Mouse (Mus musculus) liver, adult 2 months (tissue): ENCODE measurements around the gene Arhgap21. TPM values are rescaled to one million over a fixed set of nuclear protein-coding genes. Genes with fewer than 3 reads are reported as not detected.

Source experiments
- DNase-seq: peaks from one replicate; pipeline ENCODE4 v3.0.0-alpha.2; 2011; ENCODE audit warnings: low read depth, low spot score; ENCODE audit errors: extremely low read depth
- H3K27ac ChIP-seq: fragments of 200-500 bp; replicated peaks from 2 replicates; pipeline ENCODE4 v1.5.1; 2012; ENCODE audit warnings: low read depth, mild to moderate bottlenecking, control low read depth, inconsistent platforms, low read length; ENCODE audit not compliant: insufficient read depth
- H3K27me3 ChIP-seq: fragments of 200-500 bp; 2 replicates; pipeline ENCODE4 v1.6.1; 2012; ENCODE audit warnings: mild to moderate bottlenecking, moderate library complexity, low read length, inconsistent platforms; ENCODE audit not compliant: control insufficient read depth, insufficient read depth
- H3K36me3 ChIP-seq: fragments of 200-500 bp; 2 replicates; pipeline ENCODE4 v1.6.1; 2012; ENCODE audit warnings: low read length, inconsistent platforms; ENCODE audit not compliant: control insufficient read depth, insufficient read depth
- H3K4me1 ChIP-seq: fragments of 200-500 bp; 2 replicates; pipeline ENCODE4 v1.6.1; 2011; ENCODE audit warnings: low read length; ENCODE audit not compliant: control insufficient read depth, insufficient read depth
- H3K4me3 ChIP-seq: fragments of 200-500 bp; 2 replicates; pipeline ENCODE4 v1.5.1; 2011; ENCODE audit warnings: low read depth, mild to moderate bottlenecking, control low read depth, low read length, moderate library complexity; ENCODE audit not compliant: insufficient read depth
- H3K79me2 ChIP-seq: fragments of 200-500 bp; 2 replicates; pipeline ENCODE4 v1.6.1; 2012; ENCODE audit warnings: inconsistent platforms, mild to moderate bottlenecking, low read length, moderate library complexity; ENCODE audit not compliant: control insufficient read depth, insufficient read depth
- H3K9ac ChIP-seq: fragments of 200-500 bp; 2 replicates; pipeline ENCODE4 v1.6.1; 2012; ENCODE audit warnings: low read depth, mild to moderate bottlenecking, control low read depth, inconsistent platforms, low read length
- CTCF ChIP-seq: fragments of 200-500 bp; IDR thresholded peaks from 2 replicates; pipeline ENCODE4 v1.5.1; 2011; ENCODE audit warnings: low read depth, low read length, control low read depth
- POLR2A ChIP-seq: fragments of 200-500 bp; IDR thresholded peaks from 2 replicates; pipeline ENCODE4 v1.6.1; 2011; ENCODE audit warnings: low read length, control low read depth; ENCODE audit not compliant: insufficient read depth; ENCODE audit errors: extremely low read depth
- WGBS: fragments of 180-500 bp; shearing (Covaris S2); methylation state at CpG from one replicate; pipeline ENCODE4 v1.1.7; 2018; 5-methylcytosine and 5-hydroxymethylcytosine counted together
- polyA plus RNA-seq: library from polyadenylated mRNA; depleted of rRNA; stranded (reverse); fragments of >200 nt; gene quantifications from 2 replicates; pipeline ENCODE4 v1.2.3, GENCODE M21; 2012
- total RNA-seq: library from RNA; depleted of rRNA; stranded (reverse); fragments of >200 nt; gene quantifications from 2 replicates; pipeline ENCODE4 v1.2.3, GENCODE M21; 2014

Gene Arhgap21
- total and polyA plus RNA-seq, 2 experiments = 7.2 to 19.2 TPM

DNA sequence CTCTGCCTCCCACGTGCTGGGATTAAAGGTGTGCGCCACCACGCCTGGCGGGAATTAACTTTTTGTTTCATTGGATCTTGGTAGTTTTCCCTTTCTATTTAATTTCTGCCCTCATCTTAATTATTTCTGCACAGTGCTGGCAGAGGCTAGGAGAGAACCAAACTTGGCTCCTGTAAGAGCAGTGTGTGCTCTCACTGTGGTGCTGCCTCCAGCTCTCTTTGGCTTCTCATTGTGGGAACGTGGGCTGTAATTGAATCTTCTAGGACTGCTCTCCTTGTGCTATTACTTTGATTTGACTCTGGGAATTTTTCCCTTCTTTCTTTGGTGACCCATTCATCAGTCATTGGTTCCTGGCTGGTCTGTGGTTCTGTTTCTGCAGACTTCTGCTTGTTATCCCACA, 94.1 kb downstream of the Arhgap21 start:
- H3K9ac ChIP-seq = no peak overlapping the region
- H3K79me2 ChIP-seq = no peaks in the 10 kb centered on the region
- TF ChIP-seq CTCF (no peak), POLR2A (no peak)
- WGBS = 99% methylated on average over 5 of the region's 5 CpGs
- H3K27me3 ChIP-seq = no peaks in the 10 kb centered on the region
- H3K27ac ChIP-seq = no peak overlapping the region
- peaks cover 9% of the 10 kb centered on the region; the same call in 1 of the 2 replicates for H3K36me3 ChIP-seq
- no peak overlapping the region for H3K4me3 ChIP-seq
- DNase-seq = no peak
- no peaks in the 10 kb centered on the region for H3K4me1 ChIP-seq

DNA sequence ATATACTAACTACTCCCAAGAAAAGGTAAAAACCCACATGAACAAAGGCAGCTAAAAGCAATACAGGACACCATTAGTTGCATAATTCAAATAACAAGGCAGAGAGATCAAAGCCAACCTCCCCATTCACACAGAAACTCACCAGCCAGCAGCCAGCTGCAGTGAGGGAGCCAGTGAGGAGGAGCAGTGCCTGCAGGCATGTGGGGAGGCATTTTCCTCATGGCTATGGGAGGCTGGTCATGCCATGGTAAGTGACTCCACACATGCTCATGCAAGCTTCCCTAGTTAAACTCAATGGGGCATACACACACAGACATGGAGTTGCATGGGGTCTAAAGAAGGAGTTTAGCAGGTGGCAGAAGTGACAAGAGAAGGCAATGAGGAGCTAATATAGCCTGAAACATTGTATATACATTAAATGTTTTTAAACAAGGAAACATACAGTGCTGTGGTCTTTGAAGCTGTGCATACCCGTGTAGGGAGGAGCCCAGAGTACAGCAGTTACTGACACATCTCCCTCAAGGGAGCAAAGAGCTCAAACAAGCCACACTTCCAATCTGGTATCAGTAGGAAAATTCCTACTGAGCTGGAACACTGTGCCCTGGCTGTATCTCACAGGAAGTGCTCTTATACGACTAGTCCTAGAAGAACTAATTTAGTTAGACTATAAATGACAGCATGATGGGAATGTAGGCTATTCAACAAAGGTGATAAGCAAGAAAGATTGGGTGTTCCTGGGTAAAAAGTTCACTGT, 99.3 kb downstream of the Arhgap21 start:
- Histone ChIP-seq H3K36me3 (peaks cover 15% of the 10 kb centered on the region), H3K4me1 (no peaks in the 10 kb centered on the region), H3K27ac (no peak overlapping the region), H3K9ac (no peak overlapping the region), H3K79me2 (no peaks in the 10 kb centered on the region), H3K27me3 (no peaks in the 10 kb centered on the region), H3K4me3 (no peak overlapping the region)
- DNase-seq = no peak
- TF ChIP-seq CTCF (no peak), POLR2A (no peak)
- WGBS = 63% methylated on average over 2 of the region's 2 CpGs

DNA sequence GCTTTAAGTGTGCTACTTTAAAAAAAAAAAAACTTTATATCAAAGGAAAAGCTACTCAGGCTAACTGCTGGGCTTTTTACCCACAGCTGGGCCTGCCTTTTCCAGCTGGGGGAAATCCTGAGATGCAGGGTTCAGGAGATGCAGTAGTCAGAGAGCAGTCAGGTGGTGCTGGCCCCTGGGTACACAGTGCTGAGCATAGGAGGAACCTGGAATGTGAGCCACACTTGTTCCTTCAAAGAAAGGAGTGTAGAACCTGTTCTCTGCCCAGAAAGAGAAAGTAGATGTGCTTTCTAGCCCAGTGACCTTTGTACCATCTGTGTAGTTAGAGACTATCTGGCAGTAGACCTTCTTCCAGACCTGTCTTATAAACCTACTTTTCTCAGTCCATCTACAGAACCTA, 100.6 kb downstream of the Arhgap21 start:
- Histone ChIP-seq H3K27ac (no peak overlapping the region), H3K79me2 (no peaks in the 10 kb centered on the region), H3K4me1 (no peaks in the 10 kb centered on the region), H3K27me3 (no peaks in the 10 kb centered on the region), H3K9ac (no peak overlapping the region), H3K4me3 (no peak overlapping the region), H3K36me3 (peaks cover 27% of the 10 kb centered on the region)
- DNase-seq = peak; percentile 42
- no peak for TF ChIP-seq POLR2A
- TF ChIP-seq CTCF = no peak

DNA sequence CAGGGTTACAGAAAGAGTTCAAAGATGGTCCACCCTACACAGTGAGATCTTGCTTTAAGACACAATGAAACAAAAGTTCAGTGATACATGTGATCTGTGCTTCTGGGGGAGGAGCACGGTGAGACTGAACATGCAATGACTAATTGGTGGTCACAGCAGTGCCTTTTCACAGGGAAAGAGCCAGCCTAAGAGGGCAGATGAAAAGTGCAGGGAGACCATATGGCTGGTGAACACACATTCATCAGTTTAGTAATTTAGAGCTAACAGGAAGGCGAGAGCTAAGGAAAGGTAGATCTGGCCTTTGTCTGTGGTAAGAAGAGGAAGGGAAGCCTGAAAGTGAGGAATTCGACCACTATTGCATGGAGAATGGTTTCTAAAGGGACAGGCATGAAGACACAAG, 102.9 kb downstream of the Arhgap21 start:
- Histone ChIP-seq H3K27me3 (no peaks in the 10 kb centered on the region), H3K9ac (no peak overlapping the region), H3K4me3 (no peak overlapping the region), H3K36me3 (peaks cover 43% of the 10 kb centered on the region), H3K27ac (no peak overlapping the region), H3K79me2 (no peaks in the 10 kb centered on the region), H3K4me1 (no peaks in the 10 kb centered on the region)
- DNase-seq = no peak
- WGBS = 94% methylated on average over 3 of the region's 3 CpGs
- TF ChIP-seq CTCF (no peak), POLR2A (no peak)

DNA sequence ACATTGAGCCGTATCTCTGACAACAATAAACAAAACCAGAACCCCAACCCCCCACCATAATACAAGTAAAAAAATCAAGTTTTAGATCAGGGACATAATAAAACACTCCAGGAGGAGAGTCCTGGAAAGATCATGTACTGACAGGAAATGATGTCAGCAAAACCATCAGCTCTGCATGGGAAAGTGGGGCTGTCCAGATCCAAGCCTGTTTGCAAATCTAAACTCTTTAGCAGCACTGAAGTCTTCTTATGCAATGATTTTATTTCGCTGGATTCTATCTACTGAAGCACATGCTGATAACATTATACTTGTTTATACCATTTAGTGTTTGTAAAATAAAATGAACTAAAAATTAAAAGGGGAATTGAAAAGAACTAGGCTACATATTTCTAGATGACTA, 104.1 kb downstream of the Arhgap21 start:
- TF ChIP-seq CTCF (no peak), POLR2A (no peak)
- Histone ChIP-seq H3K4me3 (no peak overlapping the region), H3K4me1 (no peaks in the 10 kb centered on the region), H3K79me2 (no peaks in the 10 kb centered on the region), H3K9ac (no peak overlapping the region), H3K36me3 (peaks cover 52% of the 10 kb centered on the region), H3K27ac (no peak overlapping the region), H3K27me3 (no peaks in the 10 kb centered on the region)
- 92% methylated on average over 2 of the region's 2 CpGs for WGBS
- DNase-seq = no peak

DNA sequence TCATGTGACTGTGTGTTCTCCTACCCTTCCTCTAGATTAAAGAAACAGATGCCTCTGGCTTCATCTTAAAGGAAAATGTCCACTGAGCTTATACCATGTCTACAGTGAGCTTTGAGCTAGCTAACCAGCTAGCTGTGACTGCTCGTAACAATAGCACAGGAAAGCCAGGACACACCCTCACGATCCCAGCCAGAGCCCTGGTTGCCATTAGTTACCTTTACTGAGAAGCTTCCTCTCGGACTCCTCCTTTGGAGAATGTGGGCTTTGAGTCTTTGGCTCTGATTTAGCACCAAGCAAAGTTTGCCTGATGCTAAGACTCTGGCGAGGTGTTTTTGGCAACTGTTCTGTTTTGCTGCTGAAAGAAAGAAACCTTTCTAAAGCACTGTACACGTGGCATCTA, 107.9 kb downstream of the Arhgap21 start:
- Histone ChIP-seq H3K36me3 (peaks cover 70% of the 10 kb centered on the region), H3K4me3 (no peak overlapping the region), H3K27me3 (no peaks in the 10 kb centered on the region), H3K4me1 (no peaks in the 10 kb centered on the region), H3K79me2 (no peaks in the 10 kb centered on the region), H3K27ac (no peak overlapping the region), H3K9ac (no peak overlapping the region)
- no peak for DNase-seq
- TF ChIP-seq POLR2A (no peak), CTCF (no peak)
- WGBS = 88% methylated on average over 5 of the region's 5 CpGs
